Mouse (Mus musculus) embryonic facial prominence, embryonic 14.5 days (tissue): ENCODE data around the gene Cd5. TPM values are rescaled to one million over a fixed set of nuclear protein-coding genes. Genes with fewer than 3 reads are reported as not detected.

Experiments used
- ATAC-seq: fragments of 200-750 bp; cut with Nextera tagmentation; 2 replicates; pipeline ENCODE4 v1.8.0; 2017; ENCODE audit warnings: low read depth, moderate number of reproducible peaks, moderate TSS enrichment
- DNase-seq: peaks from one replicate; pipeline ENCODE4 v3.0.0-alpha.2; 2015; ENCODE audit warnings: low spot score
- H3K27ac ChIP-seq: fragments of 300-500 bp; sonication (generic); replicated peaks from 2 replicates; pipeline ENCODE4 v1.5.1; 2014; ENCODE audit warnings: low read depth, mild to moderate bottlenecking, low read length, moderate library complexity
- H3K27me3 ChIP-seq: fragments of 300-500 bp; sonication (generic); replicated peaks from 2 replicates; pipeline ENCODE4 v1.6.1; 2014; ENCODE audit warnings: low read length; ENCODE audit not compliant: control insufficient read depth, insufficient read depth
- H3K36me3 ChIP-seq: fragments of 300-500 bp; sonication (generic); 2 replicates; pipeline ENCODE4 v1.6.1; 2014; ENCODE audit warnings: low read length, mixed read lengths; ENCODE audit not compliant: control insufficient read depth, insufficient read depth
- H3K4me1 ChIP-seq: fragments of 300-500 bp; sonication (generic); 2 replicates; pipeline ENCODE4 v1.6.1; 2014; ENCODE audit warnings: antibody characterized with exemption, low read length; ENCODE audit not compliant: control insufficient read depth, insufficient read depth
- H3K4me2 ChIP-seq: fragments of 300-500 bp; sonication (generic); 2 replicates; pipeline ENCODE4 v1.6.1; 2014; ENCODE audit warnings: low read depth, mild to moderate bottlenecking, low read length, moderate library complexity, mixed read lengths
- H3K4me3 ChIP-seq: fragments of 300-500 bp; sonication (generic); 2 replicates; pipeline ENCODE4 v1.5.1; 2014; ENCODE audit warnings: low read depth, mild to moderate bottlenecking, low read length
- H3K9ac ChIP-seq: fragments of 300-500 bp; sonication (generic); 2 replicates; pipeline ENCODE4 v1.6.1; 2014; ENCODE audit warnings: low read depth, mild to moderate bottlenecking, low read length, moderate library complexity, mixed read lengths
- H3K9me3 ChIP-seq: fragments of 300-500 bp; sonication (generic); 2 replicates; pipeline ENCODE4 v1.6.1; 2016; ENCODE audit warnings: low read length; ENCODE audit not compliant: control insufficient read depth
- WGBS: fragments of 180-500 bp; shearing (Covaris S2); extraction: QIAGEN DNeasy Blood & Tissue Kit; methylation state at CpG from one replicate; pipeline ENCODE4 v1.1.7; 2014; 5-methylcytosine and 5-hydroxymethylcytosine counted together
- polyA plus RNA-seq: library from polyadenylated mRNA; unstranded; fragments of >200 nt; fragmentation: Nextera tagmentation; extraction: Ambion mirVana; gene quantifications from 2 replicates; pipeline ENCODE4 v1.2.1, GENCODE M21; 2014

Gene Cd5
- polyA plus RNA-seq, 1 experiment from 2014 or later = 0.78 TPM

- DNase-seq = no peak
- no peak overlapping the region for H3K4me2 ChIP-seq
- ATAC-seq = peak; percentile 41; the same call in 1 of the 2 replicates
- no peaks in the 10 kb centered on the region for H3K27me3 ChIP-seq
- WGBS = 67% methylated on average over 9 of the region's 9 CpGs
- no peak overlapping the region for H3K4me3 ChIP-seq
- H3K27ac ChIP-seq = no peak overlapping the region
- peaks cover 14% of the 10 kb centered on the region; the same call in 1 of the 2 replicates for H3K4me1 ChIP-seq
- H3K9ac ChIP-seq = no peak overlapping the region
- H3K36me3 ChIP-seq = no peaks in the 10 kb centered on the region
- H3K9me3 ChIP-seq = no peaks in the 10 kb centered on the region
Observed at GRCm38 (mm10) chr19:10698131-10698991, 40.4 kb downstream of the Cd5 start.

- H3K27me3 ChIP-seq = no peaks in the 10 kb centered on the region
- H3K4me1 ChIP-seq = peaks cover 18% of the 10 kb centered on the region; the same call in 1 of the 2 replicates
- H3K27ac ChIP-seq = peak overlapping the region; percentile 33; the same call in 1 of the 2 replicates
- WGBS = 32% methylated on average over 7 of the region's 7 CpGs
- no peak overlapping the region for H3K4me3 ChIP-seq
- H3K4me2 ChIP-seq = no peak overlapping the region
- H3K9me3 ChIP-seq = no peaks in the 10 kb centered on the region
- no peak for ATAC-seq
- no peak overlapping the region for H3K9ac ChIP-seq
- H3K36me3 ChIP-seq = no peaks in the 10 kb centered on the region
- no peak for DNase-seq
Observed at GRCm38 (mm10) chr19:10695801-10696200, 43.0 kb downstream of the Cd5 start.

- Histone ChIP-seq H3K9me3 (no peaks in the 10 kb centered on the region), H3K4me2 (no peak overlapping the region), H3K9ac (no peak overlapping the region), H3K27ac (no peak overlapping the region), H3K36me3 (no peaks in the 10 kb centered on the region), H3K27me3 (no peaks in the 10 kb centered on the region), H3K4me3 (no peak overlapping the region), H3K4me1 (peaks cover 33% of the 10 kb centered on the region; the same call in 1 of the 2 replicates)
- 87% methylated on average over 10 of the region's 10 CpGs for WGBS
- DNase-seq (no peak), ATAC-seq (no peak)
Observed at GRCm38 (mm10) chr19:10693926-10694682, 44.7 kb downstream of the Cd5 start.

- no peaks in the 10 kb centered on the region for H3K36me3 ChIP-seq
- WGBS = 92% methylated on average over 4 of the region's 4 CpGs
- H3K4me3 ChIP-seq = no peak overlapping the region
- H3K27ac ChIP-seq = no peak overlapping the region
- DNase-seq = no peak
- no peak overlapping the region for H3K9ac ChIP-seq
- no peak for ATAC-seq
- H3K9me3 ChIP-seq = no peaks in the 10 kb centered on the region
- no peak overlapping the region for H3K4me2 ChIP-seq
- no peaks in the 10 kb centered on the region for H3K27me3 ChIP-seq
- peaks cover 37% of the 10 kb centered on the region for H3K4me1 ChIP-seq
Observed at GRCm38 (mm10) chr19:10692361-10692760, 46.4 kb downstream of the Cd5 start.

GRCm38 (mm10) chr19:10691660-10692059, 47.1 kb downstream of the Cd5 start:
- H3K27me3 ChIP-seq = no peaks in the 10 kb centered on the region
- no peak overlapping the region for H3K27ac ChIP-seq
- DNase-seq (no peak), ATAC-seq (no peak)
- H3K4me2 ChIP-seq = no peak overlapping the region
- no peaks in the 10 kb centered on the region for H3K36me3 ChIP-seq
- H3K9ac ChIP-seq = no peak overlapping the region
- no peak overlapping the region for H3K4me3 ChIP-seq
- no peaks in the 10 kb centered on the region for H3K9me3 ChIP-seq
- peaks cover 37% of the 10 kb centered on the region for H3K4me1 ChIP-seq
- WGBS = 69% methylated on average over 3 of the region's 3 CpGs

- H3K27me3 ChIP-seq = no peaks in the 10 kb centered on the region
- no peak overlapping the region for H3K27ac ChIP-seq
- ATAC-seq (no peak), DNase-seq (no peak)
- no peaks in the 10 kb centered on the region for H3K9me3 ChIP-seq
- H3K36me3 ChIP-seq = no peaks in the 10 kb centered on the region
- 93% methylated on average over 4 of the region's 4 CpGs for WGBS
- H3K9ac ChIP-seq = no peak overlapping the region
- H3K4me2 ChIP-seq = peak overlapping the region; percentile 18; the same call in 1 of the 2 replicates
- H3K4me1 ChIP-seq = peaks cover 34% of the 10 kb centered on the region
- no peak overlapping the region for H3K4me3 ChIP-seq
Observed at GRCm38 (mm10) chr19:10691121-10691520, 47.7 kb downstream of the Cd5 start.

- peak overlapping the region; percentile 73 for H3K4me2 ChIP-seq
- ATAC-seq (no peak), DNase-seq (no peak)
- 82% methylated on average over 3 of the region's 3 CpGs for WGBS
- no peaks in the 10 kb centered on the region for H3K9me3 ChIP-seq
- H3K4me1 ChIP-seq = peaks cover 26% of the 10 kb centered on the region
- peak overlapping the region; percentile 85 for H3K4me3 ChIP-seq
- H3K36me3 ChIP-seq = no peaks in the 10 kb centered on the region
- 0 out of 2 replicates have a peak overlapping the region, but pooled peaks have one; percentile 11 for H3K9ac ChIP-seq
- H3K27me3 ChIP-seq = no peaks in the 10 kb centered on the region
- peak overlapping the region; percentile 96 for H3K27ac ChIP-seq
Observed at GRCm38 (mm10) chr19:10690336-10690735, 48.5 kb downstream of the Cd5 start.

GRCm38 (mm10) chr19:10689470-10690166, 49.2 kb downstream of the Cd5 start:
- no peaks in the 10 kb centered on the region for H3K27me3 ChIP-seq
- DNase-seq (peak; percentile 54), ATAC-seq (no peak)
- H3K27ac ChIP-seq = peak overlapping the region; percentile 96
- H3K4me3 ChIP-seq = peak overlapping the region; percentile 85
- 34% methylated on average over 5 of the region's 5 CpGs for WGBS
- H3K9me3 ChIP-seq = no peaks in the 10 kb centered on the region
- peaks cover 23% of the 10 kb centered on the region for H3K4me1 ChIP-seq
- peak overlapping the region; percentile 87 for H3K9ac ChIP-seq
- no peaks in the 10 kb centered on the region for H3K36me3 ChIP-seq
- peak overlapping the region; percentile 73 for H3K4me2 ChIP-seq
